Mouse (Mus musculus) midbrain, embryonic 16.5 days (tissue): Measurements from ENCODE around the gene Slc37a4. TPM values are rescaled to one million over a fixed set of nuclear protein-coding genes. Genes with fewer than 3 reads are reported as not detected.
A peak's percentile ranks its signal among the peaks of the same experiment; 100 is the strongest.

Source experiments
- ATAC-seq: fragments of 200-750 bp; cut with Nextera tagmentation; 2 replicates; pipeline ENCODE4 v1.8.0; 2017; ENCODE audit warnings: moderate TSS enrichment
- H3K27ac ChIP-seq: fragments of 300-500 bp; sonication (generic); 2 replicates; pipeline ENCODE4 v1.5.1; 2014; ENCODE audit warnings: mild to moderate bottlenecking, low read length, mixed read lengths
- H3K27me3 ChIP-seq: fragments of 300-500 bp; sonication (generic); 2 replicates; pipeline ENCODE4 v1.6.1; 2014; ENCODE audit warnings: low read depth, low read length, mixed read lengths; ENCODE audit not compliant: control insufficient read depth, insufficient read depth
- H3K36me3 ChIP-seq: fragments of 300-500 bp; sonication (generic); 2 replicates; pipeline ENCODE4 v1.6.1; 2014; ENCODE audit warnings: mild to moderate bottlenecking, low read length, moderate library complexity, mixed read lengths; ENCODE audit not compliant: control insufficient read depth, insufficient read depth
- H3K4me1 ChIP-seq: fragments of 300-500 bp; sonication (generic); 2 replicates; pipeline ENCODE4 v1.6.1; 2014; ENCODE audit warnings: mild to moderate bottlenecking, low read length, mixed read lengths; ENCODE audit not compliant: control insufficient read depth, insufficient read depth
- H3K4me2 ChIP-seq: fragments of 300-500 bp; sonication (generic); 2 replicates; pipeline ENCODE4 v1.6.1; 2014; ENCODE audit warnings: mild to moderate bottlenecking, low read length, mixed read lengths
- H3K4me3 ChIP-seq: fragments of 300-500 bp; sonication (generic); 2 replicates; pipeline ENCODE4 v1.5.1; 2014; ENCODE audit warnings: low read depth, mild to moderate bottlenecking, low read length, moderate library complexity, mixed read lengths
- H3K9ac ChIP-seq: fragments of 300-500 bp; sonication (generic); 2 replicates; pipeline ENCODE4 v1.6.1; 2014; ENCODE audit warnings: low read depth, low read length, mixed read lengths
- H3K9me3 ChIP-seq: fragments of 300-500 bp; sonication (generic); replicated peaks from 2 replicates; pipeline ENCODE4 v1.6.1; 2014; ENCODE audit warnings: mild to moderate bottlenecking, low read length, mixed read lengths; ENCODE audit not compliant: control insufficient read depth, poor library complexity, severe bottlenecking
- WGBS: fragments of 180-500 bp; shearing (Covaris S2); extraction: QIAGEN DNeasy Blood & Tissue Kit; methylation state at CpG from one replicate; pipeline ENCODE4 v1.1.7; 2014; 5-methylcytosine and 5-hydroxymethylcytosine counted together
- polyA plus RNA-seq: library from polyadenylated mRNA; unstranded; fragments of >200 nt; fragmentation: Nextera tagmentation; extraction: Ambion mirVana; gene quantifications from 2 replicates; pipeline ENCODE4 v1.2.1, GENCODE M21; 2015

Gene Slc37a4
- polyA plus RNA-seq, 1 experiment from 2014 or later: 43.1 TPM

- Histone ChIP-seq H3K27me3 (no peaks in the 10 kb centered on the region), H3K4me3 (no peak overlapping the region), H3K9me3 (no peaks in the 10 kb centered on the region), H3K4me1 (no peaks in the 10 kb centered on the region), H3K9ac (no peak overlapping the region), H3K4me2 (no peak overlapping the region), H3K36me3 (peaks cover 62% of the 10 kb centered on the region), H3K27ac (no peak overlapping the region)
- no peak for ATAC-seq
- 76% methylated on average over 3 of the region's 3 CpGs for WGBS
Observed at GRCm38 (mm10) chr9:44387221-44387620, 9.4 kb upstream of the Slc37a4 start.

DNA sequence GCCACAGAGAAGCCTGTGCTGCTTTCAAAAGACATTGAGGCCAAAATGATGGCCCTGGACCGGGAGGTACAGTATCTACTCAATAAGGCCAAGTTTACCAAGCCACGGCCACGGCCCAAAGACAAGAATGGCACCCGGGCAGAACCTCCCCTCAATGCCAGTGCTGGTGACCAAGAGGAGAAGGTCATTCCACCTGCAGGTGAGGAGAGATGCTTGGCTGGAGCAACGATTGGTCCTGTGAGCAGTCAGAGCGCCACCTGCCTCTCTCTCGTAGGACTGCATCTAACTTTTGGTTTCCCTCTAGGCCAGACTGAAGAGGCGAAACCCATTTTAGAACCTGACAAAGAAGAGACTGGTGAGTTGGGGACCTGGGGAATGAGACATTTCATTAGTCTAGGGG is 7.4 kb upstream of the Slc37a4 start:
- no peaks in the 10 kb centered on the region for H3K9me3 ChIP-seq
- H3K36me3 ChIP-seq: peaks cover 53% of the 10 kb centered on the region
- H3K4me3 ChIP-seq: no peak overlapping the region
- H3K4me1 ChIP-seq: no peaks in the 10 kb centered on the region
- H3K4me2 ChIP-seq: no peak overlapping the region
- H3K27me3 ChIP-seq: no peaks in the 10 kb centered on the region
- no peak overlapping the region for H3K27ac ChIP-seq
- no peak overlapping the region for H3K9ac ChIP-seq
- WGBS: 60% methylated on average over 8 of the region's 8 CpGs
- no peak for ATAC-seq

DNA sequence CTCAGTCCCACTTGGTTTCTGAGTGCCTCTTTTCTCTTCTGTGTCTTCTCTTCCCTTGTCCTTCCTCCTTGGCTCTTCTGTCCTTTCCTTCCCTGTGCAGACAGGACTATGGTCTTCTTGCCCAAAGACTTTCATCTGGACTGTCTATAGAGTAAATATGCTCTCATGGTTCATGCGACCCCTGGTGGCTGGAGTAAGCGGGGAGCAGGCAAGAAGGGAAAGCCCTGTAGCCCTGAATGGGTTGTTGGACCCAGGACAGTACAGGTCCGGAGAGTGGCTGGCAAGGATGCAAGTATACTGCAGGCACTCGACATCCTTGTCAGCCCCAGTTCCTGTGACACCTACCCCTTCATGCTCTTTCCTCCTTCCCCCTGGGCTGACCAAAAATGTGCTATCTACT is 5.2 kb upstream of the Slc37a4 start:
- no peak overlapping the region for H3K9ac ChIP-seq
- H3K9me3 ChIP-seq: no peaks in the 10 kb centered on the region
- peaks cover 33% of the 10 kb centered on the region for H3K36me3 ChIP-seq
- WGBS: 40% methylated on average over 4 of the region's 4 CpGs
- no peak overlapping the region for H3K27ac ChIP-seq
- H3K4me2 ChIP-seq: no peak overlapping the region
- ATAC-seq: 0 out of 2 replicates have a peak, but pooled peaks have one; percentile 52
- no peaks in the 10 kb centered on the region for H3K4me1 ChIP-seq
- H3K27me3 ChIP-seq: no peaks in the 10 kb centered on the region
- no peak overlapping the region for H3K4me3 ChIP-seq

GRCm38 (mm10) chr9:44398087-44398486 is 1.4 kb downstream of the Slc37a4 start:
- H3K4me1 ChIP-seq: peaks cover 18% of the 10 kb centered on the region
- no peaks in the 10 kb centered on the region for H3K9me3 ChIP-seq
- H3K36me3 ChIP-seq: peaks cover 17% of the 10 kb centered on the region
- peak overlapping the region; percentile 84 for H3K4me2 ChIP-seq
- peak overlapping the region; percentile 76 for H3K4me3 ChIP-seq
- H3K27me3 ChIP-seq: no peaks in the 10 kb centered on the region
- 8% methylated on average over 4 of the region's 4 CpGs for WGBS
- no peak overlapping the region for H3K27ac ChIP-seq
- 0 out of 2 replicates have a peak overlapping the region, but pooled peaks have one; percentile 13 for H3K9ac ChIP-seq
- ATAC-seq: no peak

GRCm38 (mm10) chr9:44398551-44398950 is 1.9 kb downstream of the Slc37a4 start:
- H3K4me3 ChIP-seq: no peak overlapping the region
- no peaks in the 10 kb centered on the region for H3K9me3 ChIP-seq
- H3K27me3 ChIP-seq: no peaks in the 10 kb centered on the region
- H3K9ac ChIP-seq: no peak overlapping the region
- peak overlapping the region; percentile 84; the same call in 1 of the 2 replicates for H3K4me2 ChIP-seq
- no peak overlapping the region for H3K27ac ChIP-seq
- WGBS: 82% methylated on average over 9 of the region's 9 CpGs
- peaks cover 20% of the 10 kb centered on the region for H3K36me3 ChIP-seq
- peaks cover 18% of the 10 kb centered on the region for H3K4me1 ChIP-seq
- ATAC-seq: no peak

DNA sequence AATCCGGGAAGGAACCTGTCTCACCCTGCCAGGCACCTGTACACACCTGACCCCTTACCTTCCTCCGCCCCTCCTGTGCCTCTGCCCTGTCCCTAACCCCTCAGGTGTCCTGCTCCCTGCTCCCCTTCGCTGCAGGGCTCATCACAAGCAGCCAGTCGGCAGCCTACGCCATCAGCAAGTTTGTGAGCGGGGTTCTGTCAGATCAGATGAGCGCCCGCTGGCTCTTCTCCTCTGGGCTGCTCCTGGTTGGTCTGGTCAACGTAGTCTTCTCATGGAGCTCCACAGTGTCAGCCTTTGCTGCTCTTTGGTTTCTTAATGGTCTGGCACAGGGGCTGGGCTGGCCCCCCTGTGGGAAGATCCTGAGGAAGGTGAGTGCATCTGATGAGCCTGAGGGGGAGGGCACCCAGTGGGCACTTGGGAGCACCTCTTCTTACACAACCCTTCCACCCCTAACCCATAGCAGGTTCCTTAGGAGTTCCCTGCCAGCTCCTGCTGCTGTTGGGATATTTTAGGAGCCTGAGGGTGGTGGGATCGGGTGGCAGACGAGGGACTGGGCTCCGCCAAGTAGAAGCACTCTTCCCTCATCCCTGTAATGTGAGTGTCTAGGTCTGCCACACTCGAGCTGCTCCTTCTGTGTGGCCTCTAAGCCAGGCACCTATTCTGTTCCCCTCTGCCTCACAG is 2.6 kb downstream of the Slc37a4 start:
- no peak overlapping the region for H3K9ac ChIP-seq
- no peak overlapping the region for H3K4me3 ChIP-seq
- no peaks in the 10 kb centered on the region for H3K27me3 ChIP-seq

GRCm38 (mm10) chr9:44399795-44400114 is 3.1 kb downstream of the Slc37a4 start:
- no peak for ATAC-seq
- peaks cover 31% of the 10 kb centered on the region for H3K36me3 ChIP-seq

More for the DNA sequence above, 2.6 kb downstream of the Slc37a4 start:
- Histone ChIP-seq H3K4me2 (no peak overlapping the region), H3K9me3 (no peaks in the 10 kb centered on the region), H3K36me3 (peaks cover 27% of the 10 kb centered on the region), H3K4me1 (peaks cover 18% of the 10 kb centered on the region), H3K27ac (no peak overlapping the region)
- 87% methylated on average over 13 of the region's 13 CpGs for WGBS
- no peak for ATAC-seq

DNA sequence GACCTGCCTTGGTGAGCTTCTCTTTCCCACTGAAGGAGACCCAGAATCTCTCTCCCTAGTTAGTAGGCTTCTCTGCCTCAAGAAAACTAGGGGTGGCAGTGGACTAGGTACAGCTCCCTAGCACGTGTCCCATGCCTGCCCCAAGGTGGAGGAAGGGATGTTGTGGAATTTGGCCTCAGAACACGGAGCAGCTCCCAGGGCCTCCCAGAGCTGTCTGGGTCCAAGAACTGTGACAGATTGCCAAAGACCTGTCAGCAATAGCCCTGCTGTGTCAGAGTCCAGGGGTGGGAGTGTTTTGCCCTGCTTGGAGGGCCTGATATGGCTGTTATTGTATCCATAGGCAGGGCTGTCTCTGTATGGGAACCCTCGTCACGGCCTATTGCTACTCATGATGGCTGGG is 4.4 kb downstream of the Slc37a4 start:
- H3K9ac ChIP-seq: no peak overlapping the region
- H3K4me1 ChIP-seq: peaks cover 27% of the 10 kb centered on the region
- peaks cover 39% of the 10 kb centered on the region for H3K36me3 ChIP-seq
- no peak overlapping the region for H3K4me2 ChIP-seq
- no peak overlapping the region for H3K4me3 ChIP-seq
- no peak for ATAC-seq
- H3K27ac ChIP-seq: no peak overlapping the region
- H3K9me3 ChIP-seq: no peaks in the 10 kb centered on the region
- no peaks in the 10 kb centered on the region for H3K27me3 ChIP-seq
- WGBS: 86% methylated on average over 4 of the region's 4 CpGs

More at GRCm38 (mm10) chr9:44399795-44400114, 3.1 kb downstream of the Slc37a4 start:
- Histone ChIP-seq H3K4me3 (no peak overlapping the region), H3K27ac (no peak overlapping the region), H3K27me3 (no peaks in the 10 kb centered on the region), H3K4me1 (peaks cover 18% of the 10 kb centered on the region), H3K9me3 (no peaks in the 10 kb centered on the region), H3K9ac (no peak overlapping the region), H3K4me2 (no peak overlapping the region)
- WGBS: 97% methylated on average over 6 of the region's 6 CpGs

DNA sequence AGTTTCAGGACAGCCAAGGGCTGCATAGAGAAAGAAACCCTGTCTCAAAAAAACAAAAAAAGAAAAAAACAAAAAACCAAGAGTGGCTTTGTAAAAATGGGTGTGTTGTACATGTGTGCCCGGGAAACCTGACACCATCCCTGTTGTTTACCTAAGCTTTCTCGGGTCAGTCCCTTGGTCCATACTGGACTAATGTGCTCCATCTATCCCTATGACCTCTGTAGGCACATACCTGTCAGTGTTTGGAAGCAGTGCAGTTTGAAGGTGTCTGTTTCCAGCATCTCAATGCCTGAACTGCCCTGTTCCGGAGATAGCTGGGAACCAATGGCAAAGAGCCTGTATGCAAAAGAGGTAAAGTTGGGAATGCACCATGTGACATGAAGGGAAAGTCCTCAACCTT is 8.4 kb downstream of the Slc37a4 start:
- H3K9ac ChIP-seq: no peak overlapping the region
- no peak overlapping the region for H3K4me3 ChIP-seq
- WGBS: 84% methylated on average over 3 of the region's 3 CpGs
- H3K36me3 ChIP-seq: peaks cover 43% of the 10 kb centered on the region
- peaks cover 19% of the 10 kb centered on the region for H3K4me1 ChIP-seq
- no peak for ATAC-seq
- H3K4me2 ChIP-seq: no peak overlapping the region
- no peaks in the 10 kb centered on the region for H3K9me3 ChIP-seq
- H3K27ac ChIP-seq: no peak overlapping the region
- no peaks in the 10 kb centered on the region for H3K27me3 ChIP-seq
